Mouse (Mus musculus) forebrain, embryonic 13.5 days (tissue): ENCODE results near the gene Mrps33. TPM values are rescaled to one million over a fixed set of nuclear protein-coding genes. Genes with fewer than 3 reads are reported as not detected.
A peak's percentile ranks its signal among the peaks of the same experiment; 100 is the strongest.

Experiments used
- ATAC-seq: fragments of 200-750 bp; cut with Nextera tagmentation; 2 replicates; pipeline ENCODE4 v1.8.0; 2017
- H3K27ac ChIP-seq: fragments of 300-500 bp; sonication (generic); 2 replicates; pipeline ENCODE4 v1.5.1; 2015; ENCODE audit warnings: inconsistent platforms, mild to moderate bottlenecking, moderate library complexity
- H3K27me3 ChIP-seq: fragments of 300-500 bp; sonication (generic); 2 replicates; pipeline ENCODE4 v1.6.1; 2015; ENCODE audit warnings: mild to moderate bottlenecking, inconsistent platforms
- H3K36me3 ChIP-seq: fragments of 300-500 bp; sonication (generic); 2 replicates; pipeline ENCODE4 v1.6.1; 2015; ENCODE audit warnings: mild to moderate bottlenecking, inconsistent platforms; ENCODE audit not compliant: poor library complexity, severe bottlenecking
- H3K4me1 ChIP-seq: fragments of 300-500 bp; sonication (generic); 2 replicates; pipeline ENCODE4 v1.6.1; 2015; ENCODE audit warnings: inconsistent platforms
- H3K4me2 ChIP-seq: fragments of 300-500 bp; sonication (generic); 2 replicates; pipeline ENCODE4 v1.6.1; 2015; ENCODE audit warnings: inconsistent platforms, mild to moderate bottlenecking, moderate library complexity
- H3K4me3 ChIP-seq: fragments of 300-500 bp; sonication (generic); 2 replicates; pipeline ENCODE4 v1.5.1; 2015; ENCODE audit warnings: mild to moderate bottlenecking, inconsistent platforms
- H3K9ac ChIP-seq: fragments of 300-500 bp; sonication (generic); 2 replicates; pipeline ENCODE4 v1.6.1; 2015; ENCODE audit warnings: mild to moderate bottlenecking, inconsistent platforms
- H3K9me3 ChIP-seq: fragments of 300-500 bp; sonication (generic); replicated peaks from 2 replicates; pipeline ENCODE4 v1.6.1; 2016; ENCODE audit warnings: inconsistent platforms
- WGBS: fragments of 180-500 bp; shearing (Covaris S2); methylation state at CpG from one replicate; pipeline ENCODE4 v1.1.7; 2015; 5-methylcytosine and 5-hydroxymethylcytosine counted together
- polyA plus RNA-seq: library from polyadenylated mRNA; unstranded; fragments of >200 nt; fragmentation: Nextera tagmentation; extraction: Ambion mirVana; gene quantifications from 2 replicates; pipeline ENCODE4 v1.2.1, GENCODE M21; 2015

Gene Mrps33
- 260 and 293 TPM in 2 replicates for polyA plus RNA-seq

DNA sequence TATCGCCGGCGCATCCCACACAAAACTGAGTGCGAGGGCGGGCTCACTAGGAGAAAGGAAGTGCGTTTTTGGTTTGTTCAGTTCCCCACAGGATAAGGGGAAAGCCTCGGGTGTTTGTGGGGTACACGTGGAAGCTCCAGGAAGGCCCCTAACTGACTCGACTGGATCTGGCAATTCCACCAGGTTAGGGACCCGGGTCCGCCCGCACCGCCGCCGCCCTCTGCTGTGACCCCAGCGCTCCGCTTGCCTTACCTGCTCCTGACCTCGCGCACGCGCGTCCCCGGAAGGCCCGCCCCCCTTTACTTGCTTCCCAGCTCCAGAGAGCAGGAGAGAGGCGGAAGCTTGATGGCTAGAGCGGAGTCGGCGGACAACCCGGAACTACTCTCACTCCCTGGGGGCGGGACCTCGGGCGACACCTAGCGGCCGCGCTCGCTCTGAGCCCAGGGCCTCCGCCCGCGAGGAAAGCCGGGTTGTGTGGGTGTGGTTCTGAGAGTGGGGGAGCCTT, at the start of gene Mrps33:
TSS of gene Mrps33 (minus strand) at position 377 of the 505 bp plus-strand sequence.
- no peaks in the 10 kb centered on the region for H3K36me3 ChIP-seq
- no peaks in the 10 kb centered on the region for H3K27me3 ChIP-seq
- peak within 1 kb of the TSS; percentile 73 for H3K9ac ChIP-seq
- no peaks in the 10 kb centered on the region for H3K9me3 ChIP-seq
- H3K4me3 ChIP-seq: peak within 1 kb of the TSS; percentile 70
- WGBS: under 1% methylated on average over 38 of the region's 40 CpGs
- peak within 1 kb of the TSS; percentile 69 for H3K4me2 ChIP-seq
- H3K4me1 ChIP-seq: peaks cover 23% of the 10 kb centered on the region
- no peak within 1 kb of the TSS for H3K27ac ChIP-seq
- ATAC-seq: peak; percentile 99

GRCm38 (mm10) chr6:39849667-39850066, 38.9 kb upstream of the Mrps33 start:
- H3K4me3 ChIP-seq: no peak overlapping the region
- H3K36me3 ChIP-seq: no peaks in the 10 kb centered on the region
- WGBS: 94% methylated on average over 4 of the region's 4 CpGs
- H3K4me2 ChIP-seq: no peak overlapping the region
- no peaks in the 10 kb centered on the region for H3K4me1 ChIP-seq
- no peak overlapping the region for H3K27ac ChIP-seq
- H3K9me3 ChIP-seq: no peaks in the 10 kb centered on the region
- ATAC-seq: no peak
- H3K9ac ChIP-seq: no peak overlapping the region
- 0 out of 2 replicates have a peak, but pooled peaks cover 5% of the 10 kb centered on the region for H3K27me3 ChIP-seq

GRCm38 (mm10) chr6:39848766-39849165, 38.0 kb upstream of the Mrps33 start:
- no peak for ATAC-seq

GRCm38 (mm10) chr6:39847538-39847937, 36.8 kb upstream of the Mrps33 start:
- H3K27me3 ChIP-seq: 0 out of 2 replicates have a peak, but pooled peaks cover 5% of the 10 kb centered on the region
- no peaks in the 10 kb centered on the region for H3K36me3 ChIP-seq

More at GRCm38 (mm10) chr6:39848766-39849165, 38.0 kb upstream of the Mrps33 start:
- Histone ChIP-seq H3K4me3 (no peak overlapping the region), H3K36me3 (no peaks in the 10 kb centered on the region), H3K9ac (no peak overlapping the region), H3K27me3 (0 out of 2 replicates have a peak, but pooled peaks cover 5% of the 10 kb centered on the region), H3K4me1 (no peaks in the 10 kb centered on the region), H3K27ac (no peak overlapping the region), H3K4me2 (no peak overlapping the region), H3K9me3 (no peaks in the 10 kb centered on the region)
- WGBS: 49% methylated on average over 7 of the region's 7 CpGs

DNA sequence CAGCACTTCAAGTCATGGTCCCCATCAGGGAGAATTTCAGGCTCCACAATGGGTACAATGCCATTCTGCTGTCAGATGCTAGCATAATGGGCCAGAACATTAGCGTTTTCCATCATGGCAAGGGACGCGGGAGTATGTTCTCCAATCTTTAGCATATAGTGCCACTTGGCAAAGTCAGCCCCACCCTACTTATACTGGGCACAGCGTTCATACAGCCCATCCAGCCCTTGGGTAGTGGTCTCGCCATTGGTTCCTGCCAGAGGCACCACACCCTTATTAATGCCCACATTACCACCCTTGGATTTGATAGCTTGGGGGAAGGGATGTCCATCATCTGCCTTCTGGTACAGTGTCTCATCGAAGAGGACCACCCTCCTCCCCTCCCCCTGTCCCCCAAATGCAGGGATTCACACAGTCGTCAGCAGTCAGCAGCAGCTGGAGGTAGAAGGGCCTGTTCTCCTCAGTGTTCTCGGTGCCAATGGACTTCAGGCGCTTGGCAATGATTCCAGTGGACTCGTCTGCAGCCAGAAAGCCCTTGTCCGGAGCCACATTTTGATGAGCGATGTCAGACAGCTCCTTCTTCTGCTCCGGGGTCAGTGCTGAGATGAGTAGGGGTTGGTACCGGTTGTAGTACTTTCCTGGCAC, 33.0 kb upstream of the Mrps33 start:
- Histone ChIP-seq H3K9me3 (no peaks in the 10 kb centered on the region), H3K27ac (no peak overlapping the region), H3K36me3 (no peaks in the 10 kb centered on the region), H3K4me2 (no peak overlapping the region), H3K27me3 (no peaks in the 10 kb centered on the region), H3K4me1 (no peaks in the 10 kb centered on the region), H3K9ac (no peak overlapping the region), H3K4me3 (no peak overlapping the region)
- WGBS: 90% methylated on average over 14 of the region's 14 CpGs
- no peak for ATAC-seq

More at GRCm38 (mm10) chr6:39847538-39847937, 36.8 kb upstream of the Mrps33 start:
- no peak overlapping the region for H3K27ac ChIP-seq
- no peak overlapping the region for H3K4me2 ChIP-seq
- WGBS: 74% methylated on average over 2 of the region's 2 CpGs
- no peak for ATAC-seq
- H3K9ac ChIP-seq: no peak overlapping the region
- no peak overlapping the region for H3K4me3 ChIP-seq
- no peaks in the 10 kb centered on the region for H3K4me1 ChIP-seq
- no peaks in the 10 kb centered on the region for H3K9me3 ChIP-seq

- Histone ChIP-seq H3K4me2 (no peak overlapping the region), H3K4me1 (no peaks in the 10 kb centered on the region), H3K27ac (no peak overlapping the region), H3K9me3 (no peaks in the 10 kb centered on the region), H3K27me3 (no peaks in the 10 kb centered on the region), H3K9ac (no peak overlapping the region), H3K36me3 (no peaks in the 10 kb centered on the region), H3K4me3 (no peak overlapping the region)
- 93% methylated on average over 5 of the region's 5 CpGs for WGBS
- no peak for ATAC-seq
Observed at GRCm38 (mm10) chr6:39828736-39829135, 17.9 kb upstream of the Mrps33 start.

GRCm38 (mm10) chr6:39821241-39821640, 10.5 kb upstream of the Mrps33 start:
- 83% methylated on average over 3 of the region's 3 CpGs for WGBS
- H3K4me3 ChIP-seq: no peak overlapping the region
- H3K27ac ChIP-seq: no peak overlapping the region
- H3K4me2 ChIP-seq: no peak overlapping the region
- no peaks in the 10 kb centered on the region for H3K9me3 ChIP-seq
- H3K36me3 ChIP-seq: no peaks in the 10 kb centered on the region
- no peaks in the 10 kb centered on the region for H3K27me3 ChIP-seq
- H3K4me1 ChIP-seq: no peaks in the 10 kb centered on the region
- ATAC-seq: no peak
- no peak overlapping the region for H3K9ac ChIP-seq

DNA sequence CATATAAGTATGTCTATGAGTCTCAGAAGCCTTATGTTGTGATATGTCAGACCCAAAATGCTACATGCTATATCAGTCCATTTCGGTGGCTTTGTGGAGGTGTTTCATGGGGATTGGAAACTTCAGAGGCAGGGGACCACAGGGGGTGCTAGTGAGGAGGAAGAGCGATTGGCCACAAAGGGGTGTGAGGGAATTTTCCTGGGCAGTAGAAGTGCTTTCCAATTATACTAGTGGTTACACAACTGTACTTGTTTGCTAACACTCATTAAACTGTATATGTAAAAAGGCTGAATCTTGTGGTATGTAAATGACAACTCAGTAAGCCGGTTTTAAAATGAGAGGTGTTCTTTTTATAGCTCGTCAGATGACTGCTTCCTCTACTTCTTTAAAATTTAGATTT, 8.1 kb upstream of the Mrps33 start:
- Histone ChIP-seq H3K4me2 (no peak overlapping the region), H3K4me1 (no peaks in the 10 kb centered on the region), H3K27ac (no peak overlapping the region), H3K27me3 (no peaks in the 10 kb centered on the region), H3K9me3 (no peaks in the 10 kb centered on the region), H3K9ac (no peak overlapping the region), H3K4me3 (no peak overlapping the region), H3K36me3 (no peaks in the 10 kb centered on the region)
- 57% methylated on average over 4 of the region's 4 CpGs for WGBS
- ATAC-seq: no peak

GRCm38 (mm10) chr6:39808511-39808910, 2.3 kb downstream of the Mrps33 start:
- WGBS: 19% methylated on average over 5 of the region's 5 CpGs
- no peak for ATAC-seq
- Histone ChIP-seq H3K27me3 (no peaks in the 10 kb centered on the region), H3K9me3 (no peaks in the 10 kb centered on the region), H3K4me1 (peaks cover 26% of the 10 kb centered on the region), H3K4me2 (no peak overlapping the region), H3K36me3 (peaks cover 9% of the 10 kb centered on the region), H3K4me3 (no peak overlapping the region), H3K27ac (no peak overlapping the region), H3K9ac (no peak overlapping the region)

GRCm38 (mm10) chr6:39807050-39807560, 3.7 kb downstream of the Mrps33 start:
- H3K36me3 ChIP-seq: peaks cover 19% of the 10 kb centered on the region
- no peak overlapping the region for H3K27ac ChIP-seq
- WGBS: 96% methylated on average over 7 of the region's 7 CpGs
- H3K9me3 ChIP-seq: no peaks in the 10 kb centered on the region
- no peak overlapping the region for H3K4me2 ChIP-seq
- no peaks in the 10 kb centered on the region for H3K27me3 ChIP-seq
- no peak overlapping the region for H3K4me3 ChIP-seq
- ATAC-seq: no peak
- H3K4me1 ChIP-seq: peaks cover 26% of the 10 kb centered on the region
- H3K9ac ChIP-seq: no peak overlapping the region

DNA sequence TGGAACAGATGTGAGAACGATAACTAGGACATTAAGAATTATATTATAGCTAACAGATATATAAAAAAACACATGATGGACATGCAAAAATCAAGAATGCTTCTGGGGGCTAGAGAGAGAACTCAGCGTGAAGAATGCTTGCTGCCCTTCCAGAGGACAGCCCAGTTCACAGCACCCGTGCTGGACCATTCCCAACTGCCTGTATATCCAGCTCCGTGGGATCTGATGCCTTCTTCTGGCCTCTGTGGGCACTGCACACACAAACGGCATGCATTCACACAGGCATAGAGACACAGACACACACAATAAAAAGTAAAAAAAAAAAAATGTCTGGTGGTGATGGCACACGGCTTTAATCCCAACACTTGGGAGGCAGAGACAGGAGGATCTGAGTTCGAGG, 4.5 kb downstream of the Mrps33 start:
- no peak overlapping the region for H3K9ac ChIP-seq
- H3K9me3 ChIP-seq: no peaks in the 10 kb centered on the region
- peaks cover 23% of the 10 kb centered on the region for H3K36me3 ChIP-seq
- peaks cover 26% of the 10 kb centered on the region for H3K4me1 ChIP-seq
- no peak for ATAC-seq
- no peak overlapping the region for H3K4me3 ChIP-seq
- H3K27ac ChIP-seq: peak overlapping the region; percentile 44; the same call in 1 of the 2 replicates
- H3K27me3 ChIP-seq: no peaks in the 10 kb centered on the region
- H3K4me2 ChIP-seq: no peak overlapping the region
- 78% methylated on average over 7 of the region's 7 CpGs for WGBS

- Histone ChIP-seq H3K27me3 (no peaks in the 10 kb centered on the region), H3K4me1 (peaks cover 26% of the 10 kb centered on the region), H3K9me3 (no peaks in the 10 kb centered on the region), H3K9ac (no peak overlapping the region), H3K4me2 (no peak overlapping the region), H3K36me3 (peaks cover 27% of the 10 kb centered on the region), H3K4me3 (no peak overlapping the region), H3K27ac (no peak overlapping the region)
- 30% methylated on average over 3 of the region's 3 CpGs for WGBS
- ATAC-seq: no peak; the same call in 1 of the 2 replicates
Observed at GRCm38 (mm10) chr6:39805916-39806315, 4.9 kb downstream of the Mrps33 start.
